Mouse (Mus musculus): ENCODE measurements around the gene Tmem141. TPM values are rescaled to one million over a fixed set of nuclear protein-coding genes. Genes with fewer than 3 reads are reported as not detected.

The Tmem141 gene
- total and polyA plus RNA-seq, 3 experiments = 10.9 to 25.3 TPM; not detected in 1

DNA sequence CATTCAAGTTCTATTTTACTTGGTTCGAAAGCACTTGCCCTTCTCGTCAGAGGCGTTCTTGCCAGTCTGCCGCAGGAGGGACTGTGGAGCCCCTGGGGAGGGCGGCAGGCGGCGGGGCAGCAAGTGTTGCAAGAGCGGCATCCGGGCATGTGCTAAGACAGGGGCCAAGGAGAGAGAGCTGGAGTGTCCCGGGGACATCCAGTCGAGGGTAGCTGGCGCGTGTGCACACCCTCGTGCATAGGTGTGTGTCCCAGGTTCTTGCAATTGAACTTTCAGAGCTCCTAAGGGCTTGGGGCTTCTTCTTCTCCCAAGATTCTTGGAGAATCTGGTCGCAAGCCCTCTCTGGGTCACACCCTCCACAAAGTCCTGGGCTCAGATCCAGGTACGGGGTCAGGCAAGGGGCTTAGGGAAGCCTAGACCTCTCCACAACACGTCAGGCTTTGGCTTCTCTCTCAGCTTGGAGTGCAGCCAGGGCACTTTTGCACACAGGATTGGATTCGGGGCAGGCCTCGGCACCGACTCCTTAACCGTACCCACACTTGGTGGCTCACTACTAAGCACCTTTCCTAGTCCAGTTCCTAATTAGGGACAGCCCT is 46.3 kb downstream of the Tmem141 start:
- H3K4me1 ChIP-seq (ENCODE audit: control insufficient read depth in 1 of 2, insufficient read depth in 2 of 2, low read length in 2 of 2) = peaks cover 0 to 10% of the 10 kb centered on the region in 2 experiments; a peak in 1 of 4 replicates
- peak overlapping the region; percentile 70 for H3K27ac ChIP-seq (ENCODE audit: control insufficient read depth, low read depth, low read length)

DNA sequence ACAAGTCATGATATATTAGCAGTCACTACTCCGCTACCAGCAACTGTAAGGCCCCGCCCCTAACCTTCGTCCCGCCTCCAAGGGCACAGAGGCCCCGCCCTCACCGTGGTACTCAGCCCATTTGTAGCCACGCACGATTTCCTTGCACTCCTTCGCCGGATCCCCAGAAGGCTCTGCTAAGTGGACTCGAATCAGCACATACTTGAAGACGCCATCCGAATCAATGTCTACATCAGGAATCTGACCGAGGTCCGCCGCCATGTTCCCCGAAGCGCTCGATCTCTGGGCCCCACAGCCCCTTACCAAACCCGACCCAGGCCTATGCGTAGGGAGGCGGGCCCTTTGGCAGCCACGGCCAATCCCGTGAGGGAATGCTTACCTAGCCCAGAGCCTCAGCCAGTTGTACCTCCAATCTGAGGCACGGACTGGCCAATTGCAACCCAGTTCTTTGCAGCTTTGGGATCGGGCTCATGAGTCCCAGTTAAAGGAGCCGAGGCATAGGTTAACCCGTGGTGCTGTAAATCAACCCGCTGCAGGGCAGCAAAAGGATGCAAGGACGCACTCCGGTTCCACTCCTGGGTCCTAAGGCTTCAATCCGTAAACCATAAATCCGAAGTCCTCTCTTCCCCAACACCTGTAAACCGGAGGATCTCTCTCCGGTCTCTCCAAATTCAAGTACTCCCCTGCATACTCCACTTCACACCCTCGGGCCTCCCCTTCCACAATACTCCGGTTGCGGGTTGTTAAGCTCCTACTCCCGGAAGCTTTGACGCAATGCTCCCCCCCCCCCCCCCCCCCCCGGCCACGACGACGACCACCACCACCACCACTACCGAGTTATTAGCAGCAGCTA is 47.0 kb downstream of the Tmem141 start, which contains the start of the genes Mamdc4 and Phpt1:
Gene Mamdc4 (minus strand): TSS at position 267 of the 853 bp plus-strand sequence.
Gene Phpt1 (minus strand): TSS at position 646 of the 853 bp plus-strand sequence.
- no peaks in the 10 kb centered on the region for H3K9me3 ChIP-seq (replicated peaks; ENCODE audit: insufficient read depth, low read length)
- peaks cover 7% of the 10 kb centered on the region for H3K79me2 ChIP-seq (ENCODE audit: control insufficient read depth, insufficient read depth, low read length, poor library complexity)
- peak within 1 kb of the TSS; percentile 60 to 81 for H3K4me3 ChIP-seq (ENCODE audit: control insufficient read depth in 1 of 2, insufficient read depth in 1 of 2, low read depth in 2 of 2, low read length in 2 of 2)
- peak; percentile 99 for DNase-seq (ENCODE audit: low read depth, low spot score)
- peaks cover 0 to 4% of the 10 kb centered on the region in 2 experiments; a peak in 1 of 4 replicates for H3K36me3 ChIP-seq (ENCODE audit: control insufficient read depth in 1 of 2, insufficient read depth in 2 of 2, low read length in 2 of 2)
- no peaks in the 10 kb centered on the region for H3K27me3 ChIP-seq (ENCODE audit: control insufficient read depth in 1 of 2, insufficient read depth in 2 of 2, low read length in 2 of 2)
- peak within 1 kb of the TSS; percentile 73 for H3K9ac ChIP-seq (ENCODE audit: control insufficient read depth, low read depth, low read length, poor library complexity, severe bottlenecking)
- H3K4me1 ChIP-seq (ENCODE audit: control insufficient read depth in 1 of 2, insufficient read depth in 2 of 2, low read length in 2 of 2) = peaks cover 0 to 10% of the 10 kb centered on the region in 2 experiments; a peak in 1 of 4 replicates
- H3K27ac ChIP-seq (ENCODE audit: control insufficient read depth, low read depth, low read length) = peak within 1 kb of the TSS; percentile 87
- peak; percentile 8; the same call in 1 of the 2 replicates for TF ChIP-seq ETS1 (IDR thresholded peaks at IDR 0.05; ENCODE audit: low read depth, low read length)
- no peak for TF ChIP-seq E2F4 (IDR thresholded peaks at IDR 0.05; ENCODE audit: borderline replicate concordance, low read depth, low read length)
- no peak for TF ChIP-seq EP300 (IDR thresholded peaks at IDR 0.05; ENCODE audit: low read depth in 1 of 2, low read length in 2 of 2)
- no peak for TF ChIP-seq UBTF (IDR thresholded peaks at IDR 0.05; ENCODE audit: borderline replicate concordance, insufficient read depth, low read depth, low read length)
- peak; percentile 28; the same call in 1 of the 2 replicates for TF ChIP-seq GATA1 (IDR thresholded peaks at IDR 0.05; ENCODE audit: low read depth, low read length)
- TF ChIP-seq KAT2A (conservative IDR thresholded peaks at IDR 0.05; ENCODE audit: low read depth, low read length) = peak; percentile 66; the same call in 1 of the 2 replicates
- TF ChIP-seq CHD1 (IDR thresholded peaks at IDR 0.05; ENCODE audit: low read depth, low read length) = no peak
- TF ChIP-seq JUND (IDR thresholded peaks at IDR 0.05; ENCODE audit: low read depth, low read length) = peak; percentile 59; the same call in 1 of the 2 replicates
- peak; percentile 87 for TF ChIP-seq CHD2 (IDR thresholded peaks at IDR 0.05; ENCODE audit: low read length)
- TF ChIP-seq HCFC1 (IDR thresholded peaks at IDR 0.05; ENCODE audit: low read depth, low read length) = peak; percentile 89
- TF ChIP-seq GABPA (IDR thresholded peaks at IDR 0.05; ENCODE audit: low read depth, low read length) = no peak
- TF ChIP-seq NRF1 (IDR thresholded peaks at IDR 0.05; ENCODE audit: insufficient read depth, low read depth, low read length, poor library complexity, severe bottlenecking) = peak; percentile 32; the same call in 1 of the 2 replicates
- TF ChIP-seq RCOR1 (IDR thresholded peaks at IDR 0.05; ENCODE audit: low read depth, low read length) = no peak
- TF ChIP-seq MXI1 (IDR thresholded peaks at IDR 0.05; ENCODE audit: low read depth, low read length) = peak; percentile 33; the same call in 1 of the 2 replicates
- no peak for TF ChIP-seq TAL1 (IDR thresholded peaks at IDR 0.05; ENCODE audit: low read length)
- no peak for TF ChIP-seq MEF2A (IDR thresholded peaks at IDR 0.05; ENCODE audit: extremely low read depth, insufficient replicate concordance, low read depth, low read length, poor library complexity, severe bottlenecking)
- TF ChIP-seq ZKSCAN1 (IDR thresholded peaks at IDR 0.05; ENCODE audit: low read depth, low read length) = no peak
- no peak for TF ChIP-seq ZNF384 (IDR thresholded peaks at IDR 0.05; ENCODE audit: low read depth, low read length)
- peak; percentile 82 for TF ChIP-seq SIN3A (IDR thresholded peaks at IDR 0.05; ENCODE audit: low read length)
- TF ChIP-seq USF1 (IDR thresholded peaks at IDR 0.05; ENCODE audit: low read depth, low read length) = 0 out of 2 replicates have a peak, but pooled peaks have one; percentile 31
- TF ChIP-seq ELF1 (IDR thresholded peaks at IDR 0.05; ENCODE audit: low read depth, low read length) = peak; percentile 30; the same call in 1 of the 2 replicates
- TF ChIP-seq SMC3 (IDR thresholded peaks at IDR 0.05; ENCODE audit: low read depth, low read length) = no peak
- TF ChIP-seq MYB (IDR thresholded peaks at IDR 0.05; ENCODE audit: low read depth, low read length) = no peak

More for the DNA sequence above, 46.3 kb downstream of the Tmem141 start:
- peak; percentile 69 for DNase-seq (ENCODE audit: low read depth, low spot score)
- Histone ChIP-seq H3K9me3 (replicated peaks; ENCODE audit: insufficient read depth, low read length) (no peaks in the 10 kb centered on the region), H3K4me3 (ENCODE audit: control insufficient read depth in 1 of 2, insufficient read depth in 1 of 2, low read depth in 2 of 2, low read length in 2 of 2) (peak overlapping the region; percentile 60 to 70), H3K9ac (ENCODE audit: control insufficient read depth, low read depth, low read length, poor library complexity, severe bottlenecking) (peak overlapping the region; percentile 73), H3K36me3 (ENCODE audit: control insufficient read depth in 1 of 2, insufficient read depth in 2 of 2, low read length in 2 of 2) (peaks cover 0 to 4% of the 10 kb centered on the region in 2 experiments; a peak in 1 of 4 replicates), H3K79me2 (ENCODE audit: control insufficient read depth, insufficient read depth, low read length, poor library complexity) (peaks cover 7% of the 10 kb centered on the region), H3K27me3 (ENCODE audit: control insufficient read depth in 1 of 2, insufficient read depth in 2 of 2, low read length in 2 of 2) (no peaks in the 10 kb centered on the region)
- TF ChIP-seq TBP (IDR thresholded peaks at IDR 0.05; ENCODE audit: low read depth, low read length) (0 out of 2 replicates have a peak, but pooled peaks have one; percentile 18), MAX (IDR thresholded peaks at IDR 0.05; ENCODE audit: low read length) (peak; percentile 70), SMC3 (IDR thresholded peaks at IDR 0.05; ENCODE audit: low read depth, low read length) (no peak), POLR2AphosphoS2 (IDR thresholded peaks at IDR 0.05; ENCODE audit: low read length) (no peak), MAZ (IDR thresholded peaks at IDR 0.05; ENCODE audit: low read depth, low read length) (peak; percentile 17; the same call in 1 of the 2 replicates), NRF1 (IDR thresholded peaks at IDR 0.05; ENCODE audit: insufficient read depth, low read depth, low read length, poor library complexity, severe bottlenecking) (peak; percentile 10; the same call in 1 of the 2 replicates), SIN3A (IDR thresholded peaks at IDR 0.05; ENCODE audit: low read length) (no peak), MXI1 (IDR thresholded peaks at IDR 0.05; ENCODE audit: low read depth, low read length) (peak; percentile 15; the same call in 1 of the 2 replicates), CHD1 (IDR thresholded peaks at IDR 0.05; ENCODE audit: low read depth, low read length) (no peak), TCF12 (IDR thresholded peaks at IDR 0.05; ENCODE audit: low read depth, low read length) (no peak), UBTF (IDR thresholded peaks at IDR 0.05; ENCODE audit: borderline replicate concordance, insufficient read depth, low read depth, low read length) (no peak), GATA1 (IDR thresholded peaks at IDR 0.05; ENCODE audit: low read depth, low read length) (no peak)

Measured in MEL (cell line).